Mouse (Mus musculus) G1E-ER4 (cell line): Measurements from ENCODE around the gene Tex38. TPM values are rescaled to one million over a fixed set of nuclear protein-coding genes. Genes with fewer than 3 reads are reported as not detected.

Experiments used
- GATA1 ChIP-seq: IDR thresholded peaks from one replicate; pipeline ENCODE4 v1.8.0; 2012; ENCODE audit warnings: low read length, inconsistent platforms
- polyA plus RNA-seq: library from polyadenylated mRNA; stranded (reverse); fragments of >175 nt; gene quantifications from 2 replicates; pipeline ENCODE4 v1.2.3, GENCODE M21; 2012

Gene Tex38
- not detected in 2 replicates for polyA plus RNA-seq

- TF ChIP-seq GATA1: no peak
Observed at GRCm38 (mm10) chr4:115780918-115781317, at the start of gene Tex38. Gene Tex38, minus strand, starts transcription at chr4:115781018.

- TF ChIP-seq GATA1: no peak
Observed at GRCm38 (mm10) chr4:115830491-115830890, 49.7 kb upstream of the Tex38 start.

- TF ChIP-seq GATA1: no peak
Observed at GRCm38 (mm10) chr4:115828572-115828902, 47.7 kb upstream of the Tex38 start.

- TF ChIP-seq GATA1: no peak
Observed at GRCm38 (mm10) chr4:115827888-115828571, 47.2 kb upstream of the Tex38 start, which contains the start of gene Mob3c. Gene Mob3c, plus strand, starts transcription at chr4:115828092.

- no peak for TF ChIP-seq GATA1
Observed at GRCm38 (mm10) chr4:115827535-115827887, 46.7 kb upstream of the Tex38 start.

GRCm38 (mm10) chr4:115827066-115827465 lies 46.2 kb upstream of the Tex38 start:
- TF ChIP-seq GATA1: no peak

GRCm38 (mm10) chr4:115825271-115825670 lies 44.5 kb upstream of the Tex38 start:
- no peak for TF ChIP-seq GATA1

- TF ChIP-seq GATA1: peak; percentile 44
Observed at GRCm38 (mm10) chr4:115824178-115824577, 43.4 kb upstream of the Tex38 start.

GRCm38 (mm10) chr4:115821928-115822327 lies 41.1 kb upstream of the Tex38 start:
- TF ChIP-seq GATA1: no peak

- TF ChIP-seq GATA1: no peak
Observed at GRCm38 (mm10) chr4:115821431-115821830, 40.6 kb upstream of the Tex38 start.

GRCm38 (mm10) chr4:115820944-115821343 lies 40.1 kb upstream of the Tex38 start:
- TF ChIP-seq GATA1: no peak

GRCm38 (mm10) chr4:115820199-115820598 lies 39.4 kb upstream of the Tex38 start:
- no peak for TF ChIP-seq GATA1

GRCm38 (mm10) chr4:115815606-115816005 lies 34.8 kb upstream of the Tex38 start:
- TF ChIP-seq GATA1: no peak

- TF ChIP-seq GATA1: no peak
Observed at GRCm38 (mm10) chr4:115812326-115812725, 31.5 kb upstream of the Tex38 start.

GRCm38 (mm10) chr4:115799981-115800380 lies 19.2 kb upstream of the Tex38 start:
- no peak for TF ChIP-seq GATA1

GRCm38 (mm10) chr4:115795360-115795759 lies 14.5 kb upstream of the Tex38 start:
- no peak for TF ChIP-seq GATA1

GRCm38 (mm10) chr4:115790864-115791263 lies 10.0 kb upstream of the Tex38 start:
- no peak for TF ChIP-seq GATA1
